Mouse (Mus musculus) frontal cortex, postnatal 14 days (tissue): ENCODE data around the gene Lefty2.
"Not testable (repeated sequence)": the region's sequence is repeated elsewhere in the genome, so short reads cannot be mapped to it uniquely, and the experiment has no call there.

Experiments
- DNase-seq, 2 experiments: peaks; one replicate each; pipeline ENCODE4 v3.0.0; 2022; ENCODE audit warnings: low spot score in 2 of 2

The Lefty2 gene

DNA sequence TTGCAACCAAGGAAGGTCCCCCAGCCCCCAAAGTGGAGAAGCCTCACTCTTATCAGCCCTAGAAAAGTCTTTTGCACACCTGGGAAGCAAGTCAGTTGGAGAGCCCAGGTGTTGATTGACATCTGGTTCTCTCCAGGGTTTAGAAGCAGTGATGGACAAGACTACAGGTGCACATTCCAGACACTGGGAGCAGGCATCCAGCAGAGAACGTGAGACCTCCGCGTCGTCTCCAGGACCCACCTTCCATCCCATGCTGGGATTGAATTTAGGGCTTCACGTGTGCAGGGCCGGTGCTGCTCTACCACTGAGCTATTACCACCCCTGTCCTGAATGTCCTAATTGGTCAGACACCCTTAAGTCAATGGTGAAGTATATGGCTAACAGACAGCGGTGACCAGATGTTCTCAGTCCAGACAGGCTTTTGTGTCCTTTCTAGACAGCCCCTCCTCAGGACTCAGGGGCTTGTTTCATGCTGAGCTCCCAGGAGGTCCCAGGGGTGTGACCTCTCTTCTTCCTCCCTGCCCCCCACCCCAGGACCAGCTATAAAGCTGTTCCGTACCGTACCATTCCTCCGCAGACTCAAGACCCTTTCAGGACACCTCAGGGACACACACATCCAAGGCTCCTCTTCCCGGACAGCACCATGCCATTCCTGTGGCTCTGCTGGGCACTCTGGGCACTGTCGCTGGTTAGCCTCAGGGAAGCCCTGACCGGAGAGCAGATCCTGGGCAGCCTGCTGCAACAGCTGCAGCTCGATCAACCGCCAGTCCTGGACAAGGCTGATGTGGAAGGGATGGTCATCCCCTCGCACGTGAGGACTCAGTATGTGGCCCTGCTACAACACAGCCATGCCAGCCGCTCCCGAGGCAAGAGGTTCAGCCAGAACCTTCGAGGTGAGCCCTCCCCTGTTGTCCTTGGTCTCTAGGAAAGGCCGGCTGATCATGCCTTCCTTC lies 41.8 kb downstream of the Lefty2 start, which contains the start of gene Lefty1:
Gene Lefty1 (plus strand): TSS at position 556 of the 953 bp plus-strand sequence.
- DNase-seq, result no peak

DNA sequence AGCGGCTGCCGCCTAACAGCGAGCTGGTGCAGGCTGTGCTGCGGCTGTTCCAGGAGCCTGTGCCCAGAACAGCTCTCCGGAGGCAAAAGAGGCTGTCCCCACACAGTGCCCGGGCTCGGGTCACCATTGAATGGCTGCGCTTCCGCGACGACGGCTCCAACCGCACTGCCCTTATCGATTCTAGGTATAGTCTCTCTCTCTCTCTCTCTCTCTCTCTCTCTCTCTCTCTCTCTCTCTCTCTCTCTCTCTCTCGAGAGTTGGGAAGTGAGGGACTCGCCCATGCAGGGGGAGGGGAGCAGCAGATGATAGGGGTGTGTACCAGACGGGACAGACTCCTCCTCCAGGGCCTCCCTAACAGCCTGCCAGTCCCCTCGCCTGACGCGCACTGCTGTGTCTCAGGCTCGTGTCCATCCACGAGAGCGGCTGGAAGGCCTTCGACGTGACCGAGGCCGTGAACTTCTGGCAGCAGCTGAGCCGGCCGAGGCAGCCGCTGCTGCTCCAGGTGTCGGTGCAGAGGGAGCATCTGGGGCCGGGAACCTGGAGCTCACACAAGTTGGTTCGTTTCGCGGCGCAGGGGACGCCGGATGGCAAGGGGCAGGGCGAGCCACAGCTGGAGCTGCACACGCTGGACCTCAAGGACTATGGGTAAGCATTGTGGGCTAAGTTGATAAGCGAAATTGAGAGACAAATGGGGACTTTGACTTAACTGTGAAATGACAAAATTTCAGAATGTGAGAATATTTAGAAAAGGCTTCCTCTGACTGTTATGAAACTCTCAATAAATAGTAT lies 43.9 kb downstream of the Lefty2 start:
- DNase-seq, result not testable (repeated sequence)

DNA sequence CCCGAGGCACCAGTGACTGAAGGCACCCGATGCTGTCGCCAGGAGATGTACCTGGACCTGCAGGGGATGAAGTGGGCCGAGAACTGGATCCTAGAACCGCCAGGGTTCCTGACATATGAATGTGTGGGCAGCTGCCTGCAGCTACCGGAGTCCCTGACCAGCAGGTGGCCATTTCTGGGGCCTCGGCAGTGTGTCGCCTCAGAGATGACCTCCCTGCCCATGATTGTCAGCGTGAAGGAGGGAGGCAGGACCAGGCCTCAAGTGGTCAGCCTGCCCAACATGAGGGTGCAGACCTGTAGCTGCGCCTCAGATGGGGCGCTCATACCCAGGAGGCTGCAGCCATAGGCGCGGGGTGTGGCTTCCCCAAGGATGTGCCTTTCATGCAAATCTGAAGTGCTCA lies 44.7 kb downstream of the Lefty2 start:
- not testable (repeated sequence) for DNase-seq

DNA sequence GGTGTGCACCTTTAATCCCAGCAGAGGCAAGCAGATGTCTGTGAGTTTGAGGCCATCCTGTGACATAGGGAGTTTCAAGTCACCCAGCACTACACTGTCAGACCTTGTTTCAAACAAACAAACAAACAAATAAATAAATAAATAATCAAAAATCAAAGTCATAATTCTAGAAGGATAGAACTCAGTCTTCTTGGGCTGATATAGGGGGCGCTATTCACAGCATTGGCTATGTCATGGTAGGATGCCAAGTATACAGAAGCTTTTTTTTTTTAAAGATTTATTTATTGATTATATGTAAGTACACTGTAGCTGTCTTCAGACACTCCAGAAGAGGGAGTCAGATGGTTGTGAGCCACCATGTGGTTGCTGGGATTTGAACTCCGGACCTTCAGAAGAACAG lies 45.9 kb downstream of the Lefty2 start:
- DNase-seq, result not testable (repeated sequence)

DNA sequence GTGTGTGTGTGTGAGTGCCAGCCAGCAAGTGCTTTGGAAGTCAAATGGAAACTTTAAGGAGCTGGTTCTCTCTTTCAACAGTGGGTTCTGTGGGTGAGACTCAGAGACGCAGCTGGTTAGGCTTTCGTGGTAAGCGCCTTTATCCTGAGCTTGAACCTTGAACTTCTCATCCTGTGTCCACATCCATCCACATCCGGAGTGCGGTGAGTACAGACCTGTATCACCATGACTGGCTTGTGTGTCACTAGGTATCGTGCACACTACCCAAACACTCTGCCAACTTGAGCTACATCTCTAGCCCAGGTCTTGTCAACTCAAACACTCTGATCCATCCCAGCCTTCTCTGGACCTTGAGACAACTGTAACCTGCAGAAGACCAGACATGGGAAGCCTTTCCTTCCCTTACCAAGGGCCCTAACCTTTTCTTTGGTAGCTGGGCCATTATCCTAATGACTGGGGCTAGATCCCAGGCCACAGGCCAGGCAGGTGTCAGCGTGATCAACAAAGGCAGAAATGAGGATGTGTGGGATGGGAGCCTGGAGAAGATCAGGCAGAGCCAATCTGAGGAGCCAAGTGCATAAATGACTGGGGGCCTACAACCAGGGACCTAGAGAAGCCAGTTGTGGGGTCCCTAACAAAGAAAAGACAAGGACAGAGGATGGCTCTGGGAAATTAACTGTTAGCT lies 48.0 kb downstream of the Lefty2 start:
- DNase-seq, result no peak

DNA sequence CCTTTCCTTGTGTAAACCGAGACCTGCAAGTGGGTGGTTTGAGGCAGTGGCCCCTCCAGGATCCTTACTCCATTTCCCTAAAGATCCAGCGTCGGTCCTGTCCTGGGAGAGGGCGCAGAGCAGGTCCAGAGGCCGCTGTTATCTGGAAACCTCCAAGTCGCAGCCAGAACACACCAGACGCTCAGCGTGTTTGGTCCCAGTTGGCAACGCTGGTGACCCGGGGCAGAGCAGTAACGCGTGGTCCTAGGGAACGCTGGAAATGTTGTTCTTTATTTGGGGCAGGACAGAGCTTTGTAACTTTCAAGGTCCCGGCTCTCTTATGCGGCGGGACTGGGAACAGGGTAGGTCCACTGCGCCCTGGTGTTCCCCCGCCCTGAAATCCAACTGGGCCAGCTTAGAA lies 48.8 kb downstream of the Lefty2 start:
- no peak for DNase-seq

DNA sequence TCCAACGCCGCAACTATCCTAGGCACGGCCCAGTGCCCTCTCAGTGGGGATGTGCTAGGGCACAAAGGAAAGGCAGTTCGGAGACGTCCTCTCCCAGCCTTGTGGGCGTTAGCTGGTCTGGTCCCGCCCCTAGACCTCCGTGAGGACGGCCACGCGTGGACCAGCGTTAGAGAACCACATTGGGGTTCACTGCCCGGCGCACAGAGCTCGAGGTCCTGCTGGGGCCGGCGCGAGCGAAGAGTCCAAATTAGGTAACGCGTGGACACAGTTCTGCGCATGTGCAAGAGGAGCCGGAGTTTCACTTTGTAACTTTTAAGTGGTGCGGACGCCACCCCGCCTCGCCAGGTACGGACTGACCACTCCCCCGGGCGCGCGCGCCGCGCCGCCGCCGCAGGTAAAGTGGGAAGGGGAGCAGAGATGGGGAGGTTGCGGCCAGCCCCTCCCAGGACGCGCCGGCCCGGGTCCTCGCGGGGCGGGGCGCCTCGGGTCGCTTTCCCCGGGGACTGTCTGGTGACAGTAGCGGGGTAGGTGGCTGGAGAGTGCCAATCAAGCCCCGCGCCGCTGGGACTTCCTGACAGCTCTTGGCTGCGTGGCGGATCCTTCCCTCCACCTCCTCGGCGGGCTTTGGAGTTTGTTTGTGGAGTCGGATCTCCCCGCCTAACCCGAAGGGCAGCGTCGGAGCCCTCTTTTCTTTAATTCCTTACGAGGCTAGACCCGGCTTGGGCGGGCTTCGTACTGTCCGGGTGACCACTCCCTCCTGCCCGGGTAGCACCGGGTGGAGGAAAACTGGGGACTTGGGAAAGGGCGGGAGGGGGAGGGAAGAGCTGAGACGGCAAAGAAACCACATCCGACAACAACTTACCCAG lies 49.5 kb downstream of the Lefty2 start, which contains the start of gene Tmem63a:
Gene Tmem63a (plus strand): TSS at position 179 of the 866 bp plus-strand sequence.
- peak in 1 of 2 experiments; percentile 26 for DNase-seq

DNA sequence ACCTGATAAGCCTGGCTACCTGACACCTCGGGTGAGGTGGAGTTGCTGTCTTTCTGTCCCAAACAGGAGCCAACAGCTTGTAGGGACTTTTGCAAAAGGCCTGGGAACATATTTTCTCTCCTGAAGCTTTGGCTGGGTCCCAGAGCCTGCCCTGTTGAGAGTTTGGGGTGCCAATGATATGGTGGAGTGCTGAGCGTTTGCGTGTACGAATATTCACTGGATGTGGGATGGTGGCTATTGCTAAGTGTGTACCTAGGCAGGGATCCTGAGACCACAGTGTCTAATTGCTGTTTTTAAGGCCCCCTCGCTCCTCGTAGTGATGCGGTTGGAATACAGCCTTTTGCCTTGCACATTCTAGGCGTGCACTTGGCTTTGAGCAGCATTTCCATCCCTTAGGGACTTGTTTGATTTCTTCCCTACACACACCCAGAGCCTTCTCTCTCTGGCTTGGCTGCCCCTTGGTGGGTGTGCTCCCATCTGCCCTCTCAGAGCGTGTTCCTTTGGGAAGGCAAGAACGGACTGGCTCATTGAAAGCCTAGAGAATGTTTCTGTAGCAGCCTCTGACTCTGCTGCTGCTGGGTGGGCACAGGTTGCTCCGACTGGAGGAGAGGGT lies 50.2 kb downstream of the Lefty2 start:
- DNase-seq, result no peak

DNA sequence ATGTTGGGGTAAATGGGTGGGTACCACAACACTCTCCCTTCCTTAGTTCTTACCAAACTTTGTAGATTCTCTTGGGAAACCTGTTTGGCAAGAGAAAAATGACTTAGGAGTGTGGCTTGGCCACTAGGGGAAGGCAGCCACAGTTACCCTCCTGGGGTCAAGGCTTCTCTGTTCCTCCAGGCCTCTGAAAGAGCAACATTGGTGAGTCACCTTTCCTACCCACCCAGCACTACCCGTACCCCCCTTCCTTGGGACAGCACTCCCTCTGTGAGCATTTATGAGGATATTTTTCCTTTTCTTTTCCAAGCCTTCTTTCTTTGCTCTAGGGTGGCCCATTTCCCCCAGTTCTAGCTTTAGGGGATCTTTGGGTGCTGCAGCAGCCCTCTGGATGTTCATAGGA lies 51.0 kb downstream of the Lefty2 start:
- DNase-seq, result no peak

DNA sequence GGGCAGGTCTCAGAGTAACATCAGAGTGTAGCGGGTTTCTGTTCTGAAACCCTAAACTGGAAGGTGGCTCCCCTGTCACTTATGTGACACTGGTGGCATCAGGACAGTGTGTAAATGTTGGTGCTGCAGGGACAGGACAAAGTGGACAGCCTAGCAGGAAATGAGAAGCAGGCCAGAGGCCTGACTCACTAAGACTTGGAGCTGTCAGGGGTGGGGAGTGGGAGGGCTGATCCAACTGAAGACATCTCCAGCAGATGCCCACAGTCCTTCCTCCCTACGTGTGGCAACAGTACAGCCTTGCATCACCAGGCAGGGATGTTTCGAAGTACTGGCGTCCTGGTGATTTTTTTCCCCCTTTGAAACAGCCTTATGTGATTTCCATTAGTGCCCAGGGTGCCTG lies 51.6 kb downstream of the Lefty2 start:
- no peak for DNase-seq

DNA sequence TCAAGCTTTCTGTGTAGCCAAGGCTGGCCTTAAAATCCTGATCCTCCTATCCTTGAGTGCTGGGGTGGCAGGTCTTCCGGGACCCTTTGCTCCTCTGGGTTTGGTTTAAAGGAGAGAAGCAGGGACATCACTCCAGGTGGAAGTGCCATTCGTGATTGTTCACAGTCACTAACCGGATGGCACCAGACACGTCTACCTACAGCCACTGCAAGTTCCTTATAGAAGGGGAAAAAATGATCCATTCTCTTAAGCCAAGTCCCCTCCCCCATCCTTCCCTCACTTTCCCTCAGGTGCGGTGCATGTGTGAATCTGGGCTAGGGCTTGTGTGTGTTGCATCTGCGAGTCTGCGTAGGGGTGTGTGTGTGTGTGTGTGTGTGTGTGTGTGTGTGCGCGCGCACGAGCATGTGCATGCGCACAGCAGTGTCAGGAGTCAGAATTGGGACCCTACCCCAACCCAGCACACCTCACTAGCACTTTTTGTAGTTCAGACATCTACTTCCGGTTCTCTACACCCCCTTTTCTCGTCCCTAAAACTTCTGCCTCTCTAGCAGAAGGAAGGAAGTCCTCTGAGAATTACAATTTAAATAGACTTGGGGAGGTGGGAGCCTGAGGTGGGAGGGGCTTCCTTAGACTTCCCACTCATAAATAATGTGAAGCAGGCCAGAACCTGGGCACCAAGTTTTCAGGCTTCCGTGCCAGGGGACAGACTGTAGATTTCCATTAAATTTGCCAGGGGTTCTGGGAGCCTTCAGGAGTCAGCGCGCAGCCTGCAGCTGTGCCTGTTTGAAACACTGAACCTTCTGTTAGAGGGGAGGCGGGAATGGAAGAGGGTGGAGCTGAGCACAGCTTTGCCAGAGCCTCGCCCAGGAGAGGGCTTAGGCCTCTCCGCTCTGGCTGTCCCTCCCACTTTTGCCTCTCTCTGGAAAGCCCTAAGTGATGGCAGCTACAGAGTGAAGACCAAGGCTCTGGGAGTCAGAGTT lies 52.4 kb downstream of the Lefty2 start:
- DNase-seq, result no peak

DNA sequence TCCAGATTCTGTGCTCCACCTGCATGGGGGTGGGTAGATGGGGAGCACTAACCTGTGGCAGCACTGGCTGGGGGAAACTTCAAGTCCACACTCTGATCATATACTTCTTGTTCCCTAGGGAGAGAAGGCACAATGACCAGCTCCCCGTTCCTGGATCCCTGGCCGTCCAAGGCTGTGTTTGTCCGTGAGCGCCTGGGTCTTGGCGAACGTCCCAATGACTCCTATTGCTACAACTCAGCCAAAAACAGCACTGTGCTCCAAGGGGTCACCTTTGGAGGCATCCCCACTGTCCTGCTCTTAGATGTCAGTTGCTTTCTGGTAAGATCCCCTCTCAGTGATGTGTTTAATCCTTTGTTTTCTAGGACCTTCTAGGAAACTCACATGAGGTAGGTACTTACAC lies 53.5 kb downstream of the Lefty2 start:
- DNase-seq, result no peak
